Mouse (Mus musculus) kidney, adult 2 months (tissue): ENCODE measurements at regions not wholly inside any gene's neighbourhood (a gene's known extent, or its start where the extent isn't known, plus 50 kb on each side); places are given as distances from the start of the nearest gene placed in this dataset.

Experiments used
- CTCF ChIP-seq: fragments of 200-500 bp; conservative IDR thresholded peaks from 2 replicates; pipeline ENCODE4 v1.5.1; 2011; ENCODE audit warnings: low read depth, mild to moderate bottlenecking, control low read depth, low read length, moderate library complexity, mixed read lengths; ENCODE audit not compliant: insufficient read depth, insufficient read length
- POLR2A ChIP-seq: fragments of 200-500 bp; IDR thresholded peaks from one replicate; pipeline ENCODE4 v1.6.1; 2011; ENCODE audit warnings: low read depth, low read length, control low read depth

- TF ChIP-seq CTCF: no peak
- TF ChIP-seq POLR2A: no peak
Observed at GRCm38 (mm10) chr17:9932186-9932585, 262.7 kb upstream of the Pabpc6 start.
